Mouse (Mus musculus) ovary, adult 10 weeks (tissue): ENCODE data around the gene Khdrbs2. TPM values are rescaled to one million over a fixed set of nuclear protein-coding genes. Genes with fewer than 3 reads are reported as not detected.

Experiments
- polyA plus RNA-seq: library from polyadenylated mRNA; stranded (reverse); fragments of 350-450 nt; fragmentation: Illumina TruSeq; extraction: RNeasy Lipid Tissue Mini Kit (QIAGEN cat#74804); gene quantifications from one replicate; pipeline ENCODE4 v1.2.3, GENCODE M21; 2014

Gene Khdrbs2
- 2.3 TPM for polyA plus RNA-seq

DNA sequence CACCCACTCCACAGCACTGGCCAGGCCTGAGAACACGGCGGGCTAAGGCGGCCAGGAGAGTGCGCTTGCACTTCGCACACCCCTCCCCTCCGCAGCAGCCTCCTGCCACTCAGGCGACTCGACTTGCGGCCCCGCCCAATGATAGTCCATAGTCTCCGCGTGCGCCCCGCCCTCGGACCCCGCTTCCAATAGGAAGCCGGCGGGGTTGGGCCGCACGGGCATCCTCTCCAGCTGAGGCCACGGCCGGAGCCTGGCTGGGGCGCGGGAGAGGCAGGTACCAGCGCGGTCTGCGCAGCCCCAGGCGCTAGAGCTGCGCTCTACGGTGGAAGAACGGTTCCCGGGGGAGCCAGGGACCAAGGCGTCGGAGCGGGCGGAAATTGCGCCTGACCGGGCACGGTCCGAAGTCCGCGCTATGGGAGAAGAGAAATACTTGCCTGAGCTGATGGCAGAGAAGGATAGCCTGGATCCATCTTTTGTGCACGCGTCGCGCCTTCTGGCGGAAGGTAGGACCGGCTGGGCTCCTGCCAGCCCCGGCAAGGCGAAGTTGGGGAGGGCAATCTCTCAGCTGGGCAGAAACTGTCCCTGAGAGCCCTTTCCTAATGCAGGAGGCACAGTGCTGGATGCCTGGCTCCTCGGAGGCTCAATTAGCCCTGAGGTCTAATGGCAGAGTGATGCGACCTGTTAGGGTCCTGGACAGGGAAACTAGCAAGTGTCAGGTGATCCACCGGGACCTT is at the start of gene Khdrbs2:
Gene Khdrbs2 (plus strand): TSS at position 209 of the 734 bp plus-strand sequence.

GRCm38 (mm10) chr1:32547194-32547593 is 374.7 kb downstream of the Khdrbs2 start, which contains the start of gene Gm5415:
Gm5415 (minus strand) TSS chr1:32547294.

